Mouse (Mus musculus): ENCODE results near the gene Gucy2g.

Gene Gucy2g

DNA sequence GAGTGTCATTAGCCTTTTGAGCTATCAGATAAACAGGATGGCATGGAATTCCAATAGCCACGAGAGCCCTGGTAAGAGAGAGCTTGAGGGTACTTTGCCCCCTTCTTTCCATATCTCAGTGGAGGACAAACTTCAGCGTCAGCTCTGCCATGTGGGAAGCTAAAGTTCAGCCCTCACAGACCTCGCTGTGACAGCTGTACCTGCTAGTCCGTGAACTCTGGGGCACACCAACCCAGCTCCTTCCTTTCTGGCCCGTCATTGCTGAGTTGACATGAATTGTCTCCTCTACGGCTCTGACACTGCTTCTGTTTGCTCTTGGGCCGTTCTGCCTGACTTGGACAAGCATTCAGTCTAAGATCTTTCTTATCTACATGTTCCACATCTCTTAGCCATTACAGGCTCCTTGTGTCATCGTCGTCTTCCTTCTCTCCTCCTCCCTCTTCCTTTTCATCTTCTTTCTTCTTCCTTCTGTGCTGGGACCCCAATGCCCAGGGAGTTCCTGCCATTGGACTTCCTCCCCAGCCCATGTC lies 7.0 kb upstream of the Gucy2g start:
- in situ Hi-C loops (cut with MboI; ENCODE audit: low sequenced_read_pairs) = no loop called here

DNA sequence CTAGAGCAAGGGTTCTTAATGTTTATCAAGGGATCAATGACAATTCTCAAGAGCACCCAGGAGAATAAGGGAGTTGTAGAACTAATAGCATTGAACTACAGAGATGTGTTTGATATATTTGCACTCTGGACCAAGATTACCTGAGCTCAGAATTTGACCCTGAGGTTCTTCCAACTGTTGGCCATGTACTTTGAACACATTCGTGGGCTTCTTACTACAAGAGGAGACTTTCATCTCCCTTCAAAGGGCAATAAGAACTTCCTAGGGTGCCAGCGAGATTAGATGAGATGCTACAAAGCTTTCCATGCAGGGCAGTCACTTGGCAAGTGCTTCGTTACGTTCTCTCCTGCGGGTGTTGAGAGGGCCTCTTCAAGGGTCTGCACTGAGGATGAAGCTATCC lies 6.5 kb upstream of the Gucy2g start:
- in situ Hi-C loops (cut with MboI; ENCODE audit: low sequenced_read_pairs) = no loop called here

DNA sequence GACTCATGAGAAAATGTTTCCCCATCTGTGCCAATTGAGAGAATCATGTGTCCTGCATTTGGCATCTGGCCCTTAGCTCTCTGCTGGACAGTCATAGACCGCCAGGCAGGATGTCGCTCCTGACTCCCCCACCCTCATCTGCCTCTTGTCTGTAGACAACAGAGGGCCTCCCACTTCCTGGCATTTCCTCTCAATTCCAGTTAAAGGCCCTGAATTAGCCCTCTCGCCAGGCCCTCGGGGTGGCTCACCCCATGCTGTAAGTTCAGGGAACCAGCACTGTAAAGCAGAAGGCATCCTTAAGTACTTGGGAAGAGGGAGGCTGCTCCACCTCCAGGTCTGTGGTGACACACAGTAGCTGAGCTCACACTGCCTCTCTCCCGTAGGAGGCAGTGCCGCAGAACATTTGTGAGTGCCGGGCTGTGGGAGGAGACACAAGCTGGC lies 3.8 kb upstream of the Gucy2g start:
- in situ Hi-C loops (cut with MboI; ENCODE audit: low sequenced_read_pairs) = no loop called here

GRCm38 (mm10) chr19:55239766-55240426 lies 1.1 kb downstream of the Gucy2g start:
- in situ Hi-C loops (cut with MboI; ENCODE audit: low sequenced_read_pairs) = no loop called here

GRCm38 (mm10) chr19:55236564-55236963 lies 4.5 kb downstream of the Gucy2g start:
- in situ Hi-C loops (cut with MboI; ENCODE audit: low sequenced_read_pairs) = no loop called here

GRCm38 (mm10) chr19:55236026-55236425 lies 5.0 kb downstream of the Gucy2g start:
- in situ Hi-C loops (cut with MboI; ENCODE audit: low sequenced_read_pairs) = no loop called here

- in situ Hi-C loops (cut with MboI; ENCODE audit: low sequenced_read_pairs) = no loop called here
Observed at GRCm38 (mm10) chr19:55232136-55232535, 8.9 kb downstream of the Gucy2g start.

DNA sequence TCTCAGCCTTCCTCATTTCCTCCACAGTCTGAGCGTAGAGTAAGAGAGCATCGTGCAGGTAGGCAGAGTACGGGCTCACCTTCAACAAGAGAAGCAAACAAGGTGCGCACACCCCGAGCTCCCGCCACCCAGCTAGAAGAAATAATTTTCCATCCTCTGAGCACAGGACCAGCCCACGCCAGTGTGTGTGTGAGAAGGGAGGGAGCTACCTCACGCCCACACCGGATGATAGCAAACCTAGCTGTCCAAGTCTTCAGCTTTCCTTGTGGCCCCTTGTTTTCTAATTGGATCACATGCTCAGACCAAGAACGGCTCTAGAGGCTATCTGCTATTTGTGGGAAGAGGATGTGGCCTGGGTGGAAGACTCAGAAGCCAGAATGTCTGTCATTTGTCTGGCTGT lies 10.0 kb downstream of the Gucy2g start:
- in situ Hi-C loops (cut with MboI; ENCODE audit: low sequenced_read_pairs) = no loop called here

DNA sequence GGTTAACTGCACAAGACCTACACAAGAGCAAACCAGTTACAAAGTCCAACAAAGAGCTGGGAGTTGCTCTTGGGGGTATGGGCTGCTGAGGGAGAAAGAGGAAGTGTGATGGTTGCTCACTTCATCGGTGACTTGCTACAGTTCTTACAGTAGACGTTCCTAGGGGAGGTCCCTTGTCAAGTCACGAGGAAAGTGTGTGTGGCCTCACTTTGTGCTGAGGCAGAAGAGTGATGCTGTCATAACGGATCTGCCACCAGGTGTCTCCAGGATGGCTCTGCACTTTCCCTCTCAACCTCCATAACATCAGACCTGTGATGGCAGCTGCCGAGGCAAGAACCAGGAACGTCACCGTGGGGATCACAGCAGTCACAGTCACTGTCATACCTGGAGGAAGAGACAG lies 13.9 kb downstream of the Gucy2g start:
- in situ Hi-C loops (cut with MboI; ENCODE audit: low sequenced_read_pairs) = no loop called here

GRCm38 (mm10) chr19:55226621-55227020 lies 14.4 kb downstream of the Gucy2g start:
- in situ Hi-C loops (cut with MboI; ENCODE audit: low sequenced_read_pairs) = no loop called here

- in situ Hi-C loops (cut with MboI; ENCODE audit: low sequenced_read_pairs) = no loop called here
Observed at GRCm38 (mm10) chr19:55222268-55222667, 18.8 kb downstream of the Gucy2g start.

GRCm38 (mm10) chr19:55221208-55221607 lies 19.8 kb downstream of the Gucy2g start:
- in situ Hi-C loops (cut with MboI; ENCODE audit: low sequenced_read_pairs) = no loop called here

DNA sequence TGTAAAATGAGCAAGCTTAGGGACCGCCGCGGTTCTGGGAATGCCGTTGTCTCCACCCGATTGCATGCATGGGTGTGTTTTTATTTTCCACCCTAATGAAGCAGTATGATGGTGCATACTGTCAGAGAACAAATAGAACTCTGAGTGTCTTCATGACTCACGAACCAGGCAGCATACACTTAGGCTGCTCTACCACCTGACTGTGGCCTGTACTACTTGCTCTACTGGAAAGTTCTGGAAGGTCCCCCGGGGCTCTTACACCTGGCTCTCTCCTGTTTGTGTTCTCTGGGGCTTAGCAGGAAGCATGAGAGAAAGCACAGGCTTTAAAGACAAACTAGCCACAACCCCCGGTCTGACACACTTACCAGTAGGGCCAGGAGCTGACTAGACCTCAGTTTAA lies 21.7 kb downstream of the Gucy2g start:
- in situ Hi-C loops (cut with MboI; ENCODE audit: low sequenced_read_pairs) = no loop called here

- in situ Hi-C loops (cut with MboI; ENCODE audit: low sequenced_read_pairs) = no loop called here
Observed at GRCm38 (mm10) chr19:55218741-55219221, 22.3 kb downstream of the Gucy2g start.

DNA sequence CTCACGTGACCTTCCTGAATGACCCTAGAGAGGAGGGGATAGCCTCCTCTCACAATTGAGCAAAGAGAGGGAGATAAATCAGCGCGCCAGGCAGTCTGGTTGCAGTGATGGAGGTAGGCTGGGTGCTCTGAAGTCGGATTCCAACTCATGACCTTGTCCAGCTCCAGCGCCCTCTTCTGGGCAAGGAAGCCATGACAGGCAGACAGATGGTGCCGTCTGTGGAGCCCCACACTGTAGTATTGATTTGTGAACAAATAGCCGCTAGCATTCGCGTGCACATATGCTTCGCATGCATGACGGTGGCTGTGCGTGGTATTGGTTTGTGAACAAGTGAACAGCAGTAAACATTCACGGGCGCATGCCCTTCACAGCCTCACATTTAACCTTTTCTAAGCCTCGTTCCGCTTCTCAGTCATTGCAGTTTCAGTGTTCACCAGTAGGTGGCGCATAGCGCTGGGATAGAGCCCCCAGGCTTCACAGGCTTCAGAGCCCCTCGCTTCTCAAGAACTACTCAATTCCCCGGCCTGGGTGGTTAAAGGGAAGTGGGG lies 22.8 kb downstream of the Gucy2g start:
- in situ Hi-C loops (cut with MboI; ENCODE audit: low sequenced_read_pairs) = no loop called here

GRCm38 (mm10) chr19:55217365-55217764 lies 23.7 kb downstream of the Gucy2g start:
- in situ Hi-C loops (cut with MboI; ENCODE audit: low sequenced_read_pairs) = no loop called here

DNA sequence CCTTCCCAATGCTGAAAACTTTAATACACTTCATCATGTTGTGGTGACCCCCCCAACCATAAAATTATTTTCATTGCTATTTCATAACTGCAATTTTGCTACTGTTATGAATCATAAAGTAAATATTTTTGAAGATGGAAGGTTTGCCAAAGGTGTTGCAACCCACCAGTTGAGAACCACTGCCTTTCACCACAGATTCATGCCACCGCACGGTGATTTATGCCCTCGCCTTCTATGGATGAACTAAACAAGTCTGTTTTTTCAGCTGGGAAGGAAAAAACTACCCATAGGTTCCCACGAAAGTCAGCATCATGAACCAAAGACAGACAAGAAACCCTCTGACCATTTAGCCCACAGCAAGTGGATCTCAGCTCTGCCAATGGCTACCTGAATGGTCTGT lies 24.2 kb downstream of the Gucy2g start:
- in situ Hi-C loops (cut with MboI; ENCODE audit: low sequenced_read_pairs) = no loop called here

DNA sequence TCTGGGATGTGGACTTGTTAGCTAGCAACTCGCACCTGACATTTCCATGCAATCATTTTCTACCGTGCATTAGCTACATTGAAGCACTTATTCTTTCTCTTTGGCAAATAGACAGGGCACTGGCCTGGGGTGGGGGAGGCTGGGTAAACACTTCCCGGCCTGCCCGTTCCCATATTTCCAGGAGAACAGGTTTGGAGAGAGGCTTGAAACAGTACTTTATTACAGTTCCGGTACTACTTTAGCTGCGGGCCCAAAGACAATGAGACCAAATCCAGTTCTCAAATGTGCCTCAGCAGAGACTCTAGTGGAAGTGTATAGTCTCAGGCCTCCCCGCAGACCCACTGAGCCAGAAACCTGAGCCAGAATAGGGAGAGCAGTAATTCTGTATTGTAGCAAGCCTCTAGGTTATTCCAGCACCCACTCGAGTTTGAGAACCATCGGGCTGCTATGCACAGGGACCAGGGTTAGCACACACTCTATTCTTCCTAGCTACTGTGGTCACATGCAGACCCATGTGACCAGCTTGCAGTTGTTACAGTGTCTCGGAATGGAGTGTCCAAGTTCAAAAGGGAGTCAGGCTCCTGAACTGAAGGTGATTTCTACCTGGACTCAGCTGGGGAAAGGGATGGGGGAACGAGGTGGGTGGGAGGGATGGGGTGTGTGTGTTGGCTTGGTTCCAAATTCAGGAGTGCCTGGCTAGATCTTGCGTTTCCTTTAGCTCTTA lies 27.3 kb downstream of the Gucy2g start:
- in situ Hi-C loops (cut with MboI; ENCODE audit: low sequenced_read_pairs) = no loop called here

GRCm38 (mm10) chr19:55211698-55212097 lies 29.3 kb downstream of the Gucy2g start:
- in situ Hi-C loops (cut with MboI; ENCODE audit: low sequenced_read_pairs) = no loop called here

GRCm38 (mm10) chr19:55209084-55209483 lies 32.0 kb downstream of the Gucy2g start:
- in situ Hi-C loops (cut with MboI; ENCODE audit: low sequenced_read_pairs) = loop anchor here (10.0 kb wide), 1 partner anchor 144 kb away; no protein-coding TSS in a partner anchor

- in situ Hi-C loops (cut with MboI; ENCODE audit: low sequenced_read_pairs) = loop anchor here (10.0 kb wide), 1 partner anchor 144 kb away; no protein-coding TSS in a partner anchor
Observed at GRCm38 (mm10) chr19:55208654-55209053, 32.4 kb downstream of the Gucy2g start.

Measured in CH12F3 (cell line).